Mouse (Mus musculus) hindbrain, embryonic 11.5 days (tissue): ENCODE measurements around the gene Spdef. TPM values are rescaled to one million over a fixed set of nuclear protein-coding genes. Genes with fewer than 3 reads are reported as not detected.

Experiments
- ATAC-seq: fragments of 200-750 bp; cut with Nextera tagmentation; 2 replicates; pipeline ENCODE4 v1.8.0; 2017; ENCODE audit warnings: mild to moderate bottlenecking, moderate TSS enrichment, moderate library complexity; ENCODE audit not compliant: low FRiP score
- DNase-seq: peaks from one replicate; pipeline ENCODE4 v3.0.0-alpha.2; 2015; ENCODE audit warnings: low spot score
- H3K27ac ChIP-seq: fragments of 300-500 bp; sonication (generic); 2 replicates; pipeline ENCODE4 v1.5.1; 2014; ENCODE audit warnings: mild to moderate bottlenecking, low read depth, low read length
- H3K27me3 ChIP-seq: fragments of 300-500 bp; sonication (generic); 2 replicates; pipeline ENCODE4 v1.6.1; 2014; ENCODE audit warnings: mild to moderate bottlenecking, low read length, moderate library complexity, mixed read lengths; ENCODE audit not compliant: control insufficient read depth, insufficient read depth
- H3K36me3 ChIP-seq: fragments of 300-500 bp; sonication (generic); 2 replicates; pipeline ENCODE4 v1.6.1; 2014; ENCODE audit warnings: mild to moderate bottlenecking, low read length, moderate library complexity, mixed read lengths; ENCODE audit not compliant: control insufficient read depth, insufficient read depth
- H3K4me1 ChIP-seq: fragments of 300-500 bp; sonication (generic); replicated peaks from 2 replicates; pipeline ENCODE4 v1.6.1; 2014; ENCODE audit warnings: low read length, mixed read lengths; ENCODE audit not compliant: control insufficient read depth, insufficient read depth
- H3K4me2 ChIP-seq: fragments of 300-500 bp; sonication (generic); replicated peaks from 2 replicates; pipeline ENCODE4 v1.6.1; 2014; ENCODE audit warnings: mild to moderate bottlenecking, low read depth, low read length
- H3K4me3 ChIP-seq: fragments of 300-500 bp; sonication (generic); 2 replicates; pipeline ENCODE4 v1.5.1; 2014; ENCODE audit warnings: low read depth, low read length
- H3K9ac ChIP-seq: fragments of 300-500 bp; sonication (generic); 2 replicates; pipeline ENCODE4 v1.6.1; 2014; ENCODE audit warnings: low read depth, low read length
- H3K9me3 ChIP-seq: fragments of 300-500 bp; sonication (generic); 2 replicates; pipeline ENCODE4 v1.6.1; 2016; ENCODE audit warnings: low read length; ENCODE audit not compliant: control insufficient read depth
- WGBS: fragments of 180-500 bp; shearing (Covaris S2); extraction: QIAGEN DNeasy Blood & Tissue Kit; methylation state at CpG from one replicate; pipeline ENCODE4 v1.1.7; 2014; 5-methylcytosine and 5-hydroxymethylcytosine counted together
- polyA plus RNA-seq: library from polyadenylated mRNA; unstranded; fragments of >200 nt; fragmentation: Nextera tagmentation; extraction: Ambion mirVana; gene quantifications from 2 replicates; pipeline ENCODE4 v1.2.1, GENCODE M21; 2014

The Spdef gene
- polyA plus RNA-seq, 1 experiment from 2014 or later = not detected

GRCm38 (mm10) chr17:27734344-27735073, 5.8 kb upstream of the Spdef start:
- Histone ChIP-seq H3K27me3 (no peaks in the 10 kb centered on the region), H3K4me1 (0 out of 2 replicates have a peak, but pooled peaks cover 2% of the 10 kb centered on the region), H3K4me2 (no peak overlapping the region), H3K27ac (no peak overlapping the region), H3K9me3 (no peaks in the 10 kb centered on the region), H3K9ac (no peak overlapping the region), H3K4me3 (no peak overlapping the region), H3K36me3 (no peaks in the 10 kb centered on the region)
- no peak for ATAC-seq
- no peak for DNase-seq
- WGBS = 20% methylated on average over 12 of the region's 13 CpGs

- H3K36me3 ChIP-seq = no peaks in the 10 kb centered on the region
- DNase-seq (no peak), ATAC-seq (no peak)
- H3K4me2 ChIP-seq = no peak overlapping the region
- no peaks in the 10 kb centered on the region for H3K9me3 ChIP-seq
- 0 out of 2 replicates have a peak, but pooled peaks cover 2% of the 10 kb centered on the region for H3K4me1 ChIP-seq
- 90% methylated on average over 3 of the region's 3 CpGs for WGBS
- H3K27me3 ChIP-seq = no peaks in the 10 kb centered on the region
- no peak overlapping the region for H3K27ac ChIP-seq
- no peak overlapping the region for H3K4me3 ChIP-seq
- H3K9ac ChIP-seq = no peak overlapping the region
Observed at GRCm38 (mm10) chr17:27732694-27733093, 3.9 kb upstream of the Spdef start.

GRCm38 (mm10) chr17:27732152-27732551, 3.4 kb upstream of the Spdef start:
- 84% methylated on average over 5 of the region's 5 CpGs for WGBS
- ATAC-seq (no peak), DNase-seq (no peak)
- Histone ChIP-seq H3K27ac (no peak overlapping the region), H3K9me3 (no peaks in the 10 kb centered on the region), H3K4me2 (no peak overlapping the region), H3K9ac (no peak overlapping the region), H3K4me1 (0 out of 2 replicates have a peak, but pooled peaks cover 2% of the 10 kb centered on the region), H3K36me3 (no peaks in the 10 kb centered on the region), H3K4me3 (no peak overlapping the region), H3K27me3 (no peaks in the 10 kb centered on the region)

- H3K9me3 ChIP-seq = no peaks in the 10 kb centered on the region
- H3K27ac ChIP-seq = no peak overlapping the region
- no peak overlapping the region for H3K9ac ChIP-seq
- no peaks in the 10 kb centered on the region for H3K27me3 ChIP-seq
- no peaks in the 10 kb centered on the region for H3K36me3 ChIP-seq
- ATAC-seq (no peak), DNase-seq (no peak)
- H3K4me2 ChIP-seq = no peak overlapping the region
- 62% methylated on average over 7 of the region's 7 CpGs for WGBS
- no peak overlapping the region for H3K4me3 ChIP-seq
- H3K4me1 ChIP-seq = peaks cover 6% of the 10 kb centered on the region; the same call in 1 of the 2 replicates
Observed at GRCm38 (mm10) chr17:27726527-27726926, 2.2 kb downstream of the Spdef start.

- peak overlapping the region; percentile 15; the same call in 1 of the 2 replicates for H3K9ac ChIP-seq
- H3K27me3 ChIP-seq = no peaks in the 10 kb centered on the region
- 13% methylated on average over 10 of the region's 10 CpGs for whole genome bisulfite sequencing
- DNase-seq (peak; percentile 31), ATAC-seq (peak; percentile 47; the same call in 1 of the 2 replicates)
- no peak overlapping the region; the same call in 1 of the 2 replicates for H3K4me3 ChIP-seq
- H3K9me3 ChIP-seq = no peaks in the 10 kb centered on the region
- H3K36me3 ChIP-seq = no peaks in the 10 kb centered on the region
- H3K4me1 ChIP-seq = peaks cover 6% of the 10 kb centered on the region; the same call in 1 of the 2 replicates
- no peak overlapping the region for H3K4me2 ChIP-seq
- no peak overlapping the region for H3K27ac ChIP-seq
Observed at GRCm38 (mm10) chr17:27725412-27725811, 3.3 kb downstream of the Spdef start.

- Histone ChIP-seq H3K9ac (peak overlapping the region; percentile 15; the same call in 1 of the 2 replicates), H3K9me3 (no peaks in the 10 kb centered on the region), H3K27ac (no peak overlapping the region), H3K4me1 (peaks cover 6% of the 10 kb centered on the region; the same call in 1 of the 2 replicates), H3K27me3 (no peaks in the 10 kb centered on the region), H3K4me3 (no peak overlapping the region; the same call in 1 of the 2 replicates), H3K4me2 (no peak overlapping the region), H3K36me3 (no peaks in the 10 kb centered on the region)
- DNase-seq = peak; percentile 24
- WGBS = 33% methylated on average over 10 of the region's 10 CpGs
- no peak for ATAC-seq
Observed at GRCm38 (mm10) chr17:27725011-27725410, 3.7 kb downstream of the Spdef start.

GRCm38 (mm10) chr17:27724327-27724726, 4.4 kb downstream of the Spdef start:
- no peaks in the 10 kb centered on the region for H3K9me3 ChIP-seq
- H3K9ac ChIP-seq = no peak overlapping the region
- no peaks in the 10 kb centered on the region for H3K36me3 ChIP-seq
- H3K4me3 ChIP-seq = no peak overlapping the region
- H3K27ac ChIP-seq = no peak overlapping the region
- no peak overlapping the region for H3K4me2 ChIP-seq
- no peak for DNase-seq
- H3K4me1 ChIP-seq = peaks cover 6% of the 10 kb centered on the region; the same call in 1 of the 2 replicates
- 26% methylated on average over 3 of the region's 3 CpGs for WGBS
- H3K27me3 ChIP-seq = no peaks in the 10 kb centered on the region
- ATAC-seq = no peak

- Histone ChIP-seq H3K4me2 (no peak overlapping the region), H3K4me1 (peaks cover 6% of the 10 kb centered on the region; the same call in 1 of the 2 replicates), H3K9me3 (no peaks in the 10 kb centered on the region), H3K27me3 (peaks cover 3% of the 10 kb centered on the region; the same call in 1 of the 2 replicates), H3K36me3 (no peaks in the 10 kb centered on the region), H3K4me3 (no peak overlapping the region), H3K9ac (no peak overlapping the region), H3K27ac (no peak overlapping the region)
- WGBS = 74% methylated on average over 9 of the region's 9 CpGs
- no peak for ATAC-seq
- no peak for DNase-seq
Observed at GRCm38 (mm10) chr17:27721125-27721664, 7.6 kb downstream of the Spdef start.
